8 mouse cellular contexts compared by ENCODE assay signal in genomic region chr9:67549332-67549731, GRCm38 (mm10). TPM values are rescaled to one million over a fixed set of nuclear protein-coding genes. Genes with fewer than 3 reads are reported as not detected.
A peak's percentile ranks its signal among the peaks of the same experiment; 100 is the strongest.
DNase-seq lines count a peak whose midpoint lies in the region; ATAC-seq and TF ChIP-seq lines count a peak whose summit lies in the region.

No protein-coding gene starts in this region.

- 31% methylated on average over 4 of the region's 4 CpGs for WGBS in forebrain, embryonic 14.5 days
- 28% methylated on average over 4 of the region's 4 CpGs for WGBS in forebrain, embryonic 13.5 days
- 37% methylated on average over 4 of the region's 4 CpGs for WGBS in lung, postnatal 0 days
- 59% methylated on average over 4 of the region's 4 CpGs for WGBS in cerebellum, adult 2 months
- WGBS in forebrain, embryonic 12.5 days, result 33% methylated on average over 4 of the region's 4 CpGs

- no peak for TF ChIP-seq EP300 in lung, postnatal 0 days (IDR thresholded peaks at IDR 0.05)

- intact Hi-C loops in heart, postnatal 10 days (cut with DNase I), result no loop called here

- no peak overlapping the region for H3K4me3 ChIP-seq in forebrain, embryonic 14.5 days (ENCODE audit: low read depth, low read length)
- H3K4me3 ChIP-seq in forebrain, embryonic 13.5 days, result no peak overlapping the region
- H3K4me3 ChIP-seq in lung, postnatal 0 days (ENCODE audit: low read depth, low read length), result no peak overlapping the region
- H3K4me3 ChIP-seq in cerebellum, adult 2 months (replicated peaks; ENCODE audit: insufficient read depth, low read depth, low read length), result no peak overlapping the region
- H3K4me3 ChIP-seq in forebrain, embryonic 12.5 days (replicated peaks), result no peak overlapping the region

- H3K4me1 ChIP-seq in forebrain, embryonic 14.5 days (ENCODE audit: control insufficient read depth, insufficient read depth, low read length), result no peaks in the 10 kb centered on the region
- H3K4me1 ChIP-seq in forebrain, embryonic 13.5 days, result no peaks in the 10 kb centered on the region
- no peaks in the 10 kb centered on the region; the same call in 1 of the 2 replicates for H3K4me1 ChIP-seq in lung, postnatal 0 days (ENCODE audit: insufficient read depth, low read depth, low read length)
- H3K4me1 ChIP-seq in cerebellum, adult 2 months (ENCODE audit: control insufficient read depth, insufficient read depth, low read length), result no peaks in the 10 kb centered on the region
- H3K4me1 ChIP-seq in forebrain, embryonic 12.5 days, result peaks cover 10% of the 10 kb centered on the region

- ATAC-seq in forebrain, embryonic 14.5 days, result no peak
- no peak for ATAC-seq in forebrain, embryonic 13.5 days
- ATAC-seq in lung, postnatal 0 days, result peak; percentile 38; the same call in 1 of the 2 replicates
- ATAC-seq in granulocyte monocyte progenitor cell, adult 5-6 weeks (replicated peaks; ENCODE audit: poor library complexity, severe bottlenecking), result no peak
- ATAC-seq in forebrain, embryonic 12.5 days (ENCODE audit: low FRiP score), result no peak

- no peak overlapping the region for H3K4me2 ChIP-seq in forebrain, embryonic 14.5 days (ENCODE audit: low read length)
- H3K4me2 ChIP-seq in forebrain, embryonic 13.5 days, result no peak overlapping the region
- no peak overlapping the region for H3K4me2 ChIP-seq in lung, postnatal 0 days (replicated peaks; ENCODE audit: low read depth, low read length)
- H3K4me2 ChIP-seq in forebrain, embryonic 12.5 days, result no peak overlapping the region

- DNase-seq in forebrain, embryonic 14.5 days (ENCODE audit: low spot score), result peak; percentile 35
- peak; percentile 58 for DNase-seq in embryo, embryonic 11 days
- peak; percentile 85 to 88 for DNase-seq in heart, postnatal 10 days
- peak; percentile 37 for DNase-seq in lung, postnatal 0 days (ENCODE audit: low spot score)
- DNase-seq in cerebellum, adult 2 months, result no peak

- no peak overlapping the region for H3K27ac ChIP-seq in forebrain, embryonic 14.5 days (ENCODE audit: low read depth, low read length)
- H3K27ac ChIP-seq in forebrain, embryonic 13.5 days, result no peak overlapping the region
- H3K27ac ChIP-seq in lung, postnatal 0 days (ENCODE audit: low read length), result no peak overlapping the region
- H3K27ac ChIP-seq in cerebellum, adult 2 months (ENCODE audit: insufficient read depth, low read length), result no peak overlapping the region
- H3K27ac ChIP-seq in forebrain, embryonic 12.5 days, result no peak overlapping the region

- H3K27me3 ChIP-seq in forebrain, embryonic 14.5 days (replicated peaks; ENCODE audit: control insufficient read depth, insufficient read depth, low read length), result no peaks in the 10 kb centered on the region
- no peaks in the 10 kb centered on the region for H3K27me3 ChIP-seq in forebrain, embryonic 13.5 days
- no peaks in the 10 kb centered on the region for H3K27me3 ChIP-seq in lung, postnatal 0 days (replicated peaks; ENCODE audit: insufficient read depth, low read length)
- H3K27me3 ChIP-seq in cerebellum, adult 2 months (ENCODE audit: control insufficient read depth, insufficient read depth, low read length), result no peaks in the 10 kb centered on the region
- H3K27me3 ChIP-seq in forebrain, embryonic 12.5 days, result no peaks in the 10 kb centered on the region

- H3K9me3 ChIP-seq in forebrain, embryonic 14.5 days (replicated peaks; ENCODE audit: control insufficient read depth, low read length), result no peaks in the 10 kb centered on the region
- H3K9me3 ChIP-seq in forebrain, embryonic 13.5 days (replicated peaks), result no peaks in the 10 kb centered on the region
- no peaks in the 10 kb centered on the region for H3K9me3 ChIP-seq in lung, postnatal 0 days (ENCODE audit: low read length)
- H3K9me3 ChIP-seq in forebrain, embryonic 12.5 days, result no peaks in the 10 kb centered on the region

- no peak overlapping the region for H3K9ac ChIP-seq in forebrain, embryonic 14.5 days (ENCODE audit: low read length)
- no peak overlapping the region for H3K9ac ChIP-seq in forebrain, embryonic 13.5 days
- no peak overlapping the region for H3K9ac ChIP-seq in lung, postnatal 0 days (replicated peaks; ENCODE audit: low read depth)
- H3K9ac ChIP-seq in forebrain, embryonic 12.5 days, result no peak overlapping the region

- no peaks in the 10 kb centered on the region for H3K36me3 ChIP-seq in forebrain, embryonic 14.5 days (ENCODE audit: control insufficient read depth, insufficient read depth, low read length)
- H3K36me3 ChIP-seq in forebrain, embryonic 13.5 days (ENCODE audit: poor library complexity, severe bottlenecking), result 0 out of 2 replicates have a peak, but pooled peaks cover 3% of the 10 kb centered on the region
- no peaks in the 10 kb centered on the region for H3K36me3 ChIP-seq in lung, postnatal 0 days (ENCODE audit: insufficient read depth, low read length)
- no peaks in the 10 kb centered on the region; the same call in 1 of the 2 replicates for H3K36me3 ChIP-seq in forebrain, embryonic 12.5 days (replicated peaks)

- no peak for TF ChIP-seq CTCF in lung, postnatal 0 days (IDR thresholded peaks at IDR 0.05)
- TF ChIP-seq CTCF in cerebellum, adult 2 months (IDR thresholded peaks at IDR 0.05; ENCODE audit: borderline replicate concordance, insufficient read depth, low read depth, low read length), result no peak

- no peak for TF ChIP-seq POLR2A in cerebellum, adult 2 months (IDR thresholded peaks at IDR 0.05; ENCODE audit: borderline replicate concordance, insufficient read depth, low read length)

RNA-seq across cellular contexts. Expression of gene Tln2, which starts 10.2 kb away (rescaled TPM):
- 15.7 and 19.3 TPM in 2 replicates for polyA plus RNA-seq in forebrain, embryonic 14.5 days (2014; fragmentation: Nextera tagmentation; extraction: Ambion mirVana)
- polyA plus RNA-seq in forebrain, embryonic 13.5 days (2015; fragmentation: Nextera tagmentation; extraction: Ambion mirVana), result 18.5 and 20.0 TPM in 2 replicates
- 10 to 100 TPM; 86.0 to 96.7 TPM for total RNA-seq in heart, postnatal 10 days (2021)
- polyA plus RNA-seq in lung, postnatal 0 days (2015; fragmentation: Nextera tagmentation; extraction: Ambion mirVana), result 9.9 and 11.5 TPM in 2 replicates
- polyA plus RNA-seq in cerebellum, adult 2 months (2012; rRNA removed), result 25.9 and 28.7 TPM in 2 replicates
- 0.28 TPM in 1 of 2 replicates, not detected in the other for total RNA-seq in granulocyte monocyte progenitor cell, adult 5-6 weeks (2014; fragmentation: Nextera tagmentation)
- total RNA-seq in granulocyte monocyte progenitor cell, adult 5-6 weeks (2017), result 1.4 and 7.0 TPM in 2 replicates
- 17.3 and 17.5 TPM in 2 replicates for polyA plus RNA-seq in forebrain, embryonic 12.5 days (2016; fragmentation: Nextera tagmentation; extraction: Ambion mirVana)

Comparison
In these comparisons a context has a peak if more than half of its experiments do, and no peak if none do; other contexts are left out.
1. DNase-seq: peak in forebrain, embryonic 14.5 days (single experiment), embryo, embryonic 11 days (single experiment), heart, postnatal 10 days (2 of 2) and lung, postnatal 0 days (single experiment); none in cerebellum, adult 2 months (0 of 2).